Mouse (Mus musculus) forelimb bud, embryonic 11.5 days (tissue): ENCODE results near the gene Mex3a.

Experiments
- DNase-seq: peaks from one replicate; pipeline ENCODE4 v3.0.0-alpha.2; 2012; ENCODE audit warnings: low read depth, low spot score

Mex3a gene

DNA sequence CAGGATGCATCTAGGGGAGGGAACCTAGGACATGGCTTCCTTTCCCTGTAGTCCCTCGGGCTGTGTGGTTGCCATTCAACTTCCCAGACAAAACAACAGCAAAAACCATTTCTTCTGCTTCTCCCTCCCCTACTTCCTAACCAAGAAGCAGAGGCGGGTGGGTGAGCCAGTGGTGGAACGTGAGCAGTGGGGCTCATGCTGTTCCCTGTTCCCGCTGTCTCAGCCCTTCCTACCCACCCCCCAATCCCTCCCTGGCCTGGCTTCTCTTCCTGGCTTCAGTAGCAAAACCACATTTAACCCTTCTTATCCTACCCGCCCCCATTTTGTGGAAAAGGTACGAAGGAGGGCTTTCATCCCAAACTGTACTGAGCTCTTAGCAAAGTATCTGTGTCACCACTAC lies 27.1 kb upstream of the Mex3a start:
- no peak for DNase-seq

- no peak for DNase-seq
Observed at GRCm38 (mm10) chr3:88505765-88506164, 26.4 kb upstream of the Mex3a start.

- no peak for DNase-seq
Observed at GRCm38 (mm10) chr3:88509250-88509649, 22.9 kb upstream of the Mex3a start.

GRCm38 (mm10) chr3:88509692-88510420 lies 22.3 kb upstream of the Mex3a start, which contains the start of gene Lmna:
TSS of gene Lmna (minus strand) at chr3:88509956.
- DNase-seq = peak; percentile 97

GRCm38 (mm10) chr3:88510421-88511289 lies 21.5 kb upstream of the Mex3a start:
- DNase-seq = no peak

DNA sequence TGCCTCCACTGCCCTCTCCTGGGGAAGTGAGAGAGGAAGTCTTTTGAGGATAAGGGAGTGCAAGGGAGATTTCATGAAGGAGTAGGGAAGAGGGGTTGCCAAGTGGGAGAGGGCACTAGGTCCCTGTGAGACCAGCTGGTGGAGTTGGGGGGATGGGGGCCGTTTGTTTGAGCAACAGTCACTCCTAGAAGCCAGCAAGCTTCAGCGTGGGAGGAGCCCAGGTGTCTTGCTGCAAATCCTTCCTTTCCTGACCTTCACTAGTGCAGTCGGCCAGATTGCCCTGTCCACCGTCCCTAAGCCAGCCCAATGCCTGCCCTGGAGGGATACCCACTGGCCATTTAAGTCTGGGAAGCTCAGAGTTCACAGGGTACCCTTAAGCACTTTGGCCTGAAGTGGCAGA lies 20.6 kb upstream of the Mex3a start:
- no peak for DNase-seq

- peak; percentile 66 for DNase-seq
Observed at GRCm38 (mm10) chr3:88512141-88512895, 19.9 kb upstream of the Mex3a start.

GRCm38 (mm10) chr3:88512896-88513545 lies 19.2 kb upstream of the Mex3a start:
- no peak for DNase-seq

DNA sequence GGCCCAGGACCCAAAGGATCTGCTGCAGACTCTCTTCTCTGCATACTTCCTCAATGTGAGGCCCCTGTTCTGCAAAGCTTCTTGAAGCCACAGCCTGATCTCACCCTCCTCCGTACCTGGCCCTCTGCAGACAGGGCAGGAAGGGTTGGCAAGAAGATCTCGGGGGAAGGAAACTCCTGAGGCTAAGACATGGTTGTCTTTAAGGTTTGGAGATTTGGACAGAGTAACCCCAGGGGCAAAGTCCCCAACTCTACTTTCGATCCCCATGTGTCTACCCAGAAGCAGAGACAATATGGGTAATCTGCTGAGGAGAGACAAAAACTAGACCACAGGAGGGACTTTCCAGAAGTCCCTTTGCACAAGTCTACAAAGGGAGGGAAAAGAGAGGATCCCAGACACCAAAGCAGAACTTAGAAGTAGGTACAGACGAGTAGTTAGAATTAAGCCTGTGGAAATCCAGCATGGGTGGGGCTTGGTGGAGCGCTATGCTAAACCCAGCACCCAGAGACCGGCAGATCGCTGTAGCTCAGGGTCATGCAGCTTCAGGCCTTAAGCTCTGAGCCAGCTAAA lies 18.6 kb upstream of the Mex3a start:
- no peak for DNase-seq

- no peak for DNase-seq
Observed at GRCm38 (mm10) chr3:88514231-88515094, 17.7 kb upstream of the Mex3a start.

DNA sequence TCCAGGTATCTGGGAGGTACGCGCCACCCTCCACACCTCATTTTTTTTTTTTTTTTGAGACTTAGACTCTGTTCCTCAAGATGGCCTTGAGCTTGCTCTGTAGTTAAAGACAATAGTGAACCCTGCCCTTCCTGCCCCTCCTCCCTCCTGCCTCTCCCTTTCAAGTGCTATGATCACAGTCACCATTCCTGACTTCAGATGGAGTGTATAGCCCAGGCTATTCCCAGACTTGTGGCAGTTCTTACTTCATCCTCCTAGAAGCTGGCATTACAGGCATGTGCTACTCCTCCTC lies 17.2 kb upstream of the Mex3a start:
- DNase-seq = no peak

DNA sequence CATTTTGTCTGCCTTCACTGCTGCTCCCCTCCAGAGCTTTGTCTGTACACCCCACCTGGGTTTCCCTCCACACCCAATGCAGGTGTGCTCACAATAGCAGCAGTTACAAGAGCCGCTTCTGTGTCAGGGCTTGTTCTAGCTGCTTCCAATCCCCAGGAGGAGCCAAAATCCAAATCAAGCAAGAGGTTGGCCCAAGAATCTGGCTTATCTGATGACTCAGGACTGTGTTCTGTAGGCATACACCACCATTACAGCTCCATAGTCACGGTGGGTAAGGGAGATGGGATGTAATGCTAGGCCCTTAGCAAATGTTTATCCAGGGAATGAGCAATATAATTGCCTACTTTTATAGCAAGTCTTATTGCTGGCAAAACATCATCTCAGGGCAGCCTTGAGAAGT lies 15.8 kb upstream of the Mex3a start:
- no peak for DNase-seq

- DNase-seq = no peak
Observed at GRCm38 (mm10) chr3:88518411-88518810, 13.8 kb upstream of the Mex3a start.

- no peak for DNase-seq
Observed at GRCm38 (mm10) chr3:88520078-88520477, 12.1 kb upstream of the Mex3a start.

DNA sequence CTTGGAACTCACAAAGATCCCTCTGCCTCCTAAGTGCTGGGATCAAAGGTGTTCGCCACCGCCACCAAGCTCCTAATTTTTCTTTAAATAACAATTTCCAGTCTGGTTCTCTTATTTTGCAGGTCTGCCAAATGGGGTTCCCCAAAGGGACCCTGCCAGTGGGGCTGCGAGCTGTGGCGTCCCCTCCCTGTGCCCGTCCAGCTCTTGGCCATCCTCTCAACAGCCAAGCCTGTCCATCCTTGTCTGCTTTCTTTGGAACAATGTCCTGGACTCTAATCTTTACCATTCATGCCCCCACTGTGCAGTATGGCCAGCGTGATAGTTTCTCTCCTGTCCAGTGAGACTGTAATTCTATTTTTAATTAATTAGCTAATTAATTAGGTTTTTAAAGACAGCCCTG lies 11.0 kb upstream of the Mex3a start:
- no peak for DNase-seq

DNA sequence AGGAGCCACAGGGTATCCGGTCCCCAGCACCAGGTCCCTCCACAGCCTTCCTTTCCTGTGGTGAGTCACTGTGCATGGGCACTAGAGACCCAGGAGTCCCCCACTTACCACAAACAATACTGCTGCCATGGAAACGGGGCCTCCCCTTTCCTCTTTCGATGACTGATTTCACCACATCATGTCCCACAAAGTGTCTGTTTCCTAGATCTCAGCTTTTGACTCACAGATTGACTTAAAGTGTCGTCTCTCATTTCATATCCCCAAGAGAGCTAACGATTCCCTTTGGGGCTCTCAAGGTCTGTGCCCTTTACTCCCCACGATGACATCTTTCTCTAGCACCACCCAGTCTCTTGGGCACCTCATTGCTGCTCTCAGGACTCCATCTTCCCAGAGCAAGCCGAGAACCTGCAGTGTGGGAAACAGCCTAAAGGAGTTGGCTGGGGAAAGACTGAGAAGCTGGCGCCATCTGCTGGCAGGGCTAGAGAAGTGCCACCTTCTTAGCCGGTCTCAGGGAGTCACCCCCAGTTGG lies 10.3 kb upstream of the Mex3a start:
- peak; percentile 76 for DNase-seq

GRCm38 (mm10) chr3:88523027-88523426 lies 9.2 kb upstream of the Mex3a start:
- no peak for DNase-seq

DNA sequence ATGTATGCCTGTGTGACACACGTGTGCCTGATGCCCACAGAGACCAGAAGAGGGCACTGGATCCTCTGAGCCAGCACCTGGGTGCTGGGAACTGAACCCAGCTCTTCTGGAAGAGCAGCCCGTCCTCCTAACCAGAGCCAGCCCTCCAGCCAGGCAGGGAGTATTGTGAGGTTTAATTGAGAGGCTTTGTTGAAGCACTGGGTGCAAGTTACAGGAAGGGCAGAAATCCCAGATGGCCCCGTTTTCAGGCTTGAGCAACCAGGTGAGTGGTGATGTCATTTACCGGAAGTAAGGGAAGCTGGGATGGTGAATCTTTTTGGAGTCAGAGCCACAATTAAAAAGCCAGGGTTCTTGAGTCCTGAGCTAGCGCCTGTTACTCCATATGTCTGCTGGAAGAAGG lies 7.2 kb upstream of the Mex3a start:
- no peak for DNase-seq

DNA sequence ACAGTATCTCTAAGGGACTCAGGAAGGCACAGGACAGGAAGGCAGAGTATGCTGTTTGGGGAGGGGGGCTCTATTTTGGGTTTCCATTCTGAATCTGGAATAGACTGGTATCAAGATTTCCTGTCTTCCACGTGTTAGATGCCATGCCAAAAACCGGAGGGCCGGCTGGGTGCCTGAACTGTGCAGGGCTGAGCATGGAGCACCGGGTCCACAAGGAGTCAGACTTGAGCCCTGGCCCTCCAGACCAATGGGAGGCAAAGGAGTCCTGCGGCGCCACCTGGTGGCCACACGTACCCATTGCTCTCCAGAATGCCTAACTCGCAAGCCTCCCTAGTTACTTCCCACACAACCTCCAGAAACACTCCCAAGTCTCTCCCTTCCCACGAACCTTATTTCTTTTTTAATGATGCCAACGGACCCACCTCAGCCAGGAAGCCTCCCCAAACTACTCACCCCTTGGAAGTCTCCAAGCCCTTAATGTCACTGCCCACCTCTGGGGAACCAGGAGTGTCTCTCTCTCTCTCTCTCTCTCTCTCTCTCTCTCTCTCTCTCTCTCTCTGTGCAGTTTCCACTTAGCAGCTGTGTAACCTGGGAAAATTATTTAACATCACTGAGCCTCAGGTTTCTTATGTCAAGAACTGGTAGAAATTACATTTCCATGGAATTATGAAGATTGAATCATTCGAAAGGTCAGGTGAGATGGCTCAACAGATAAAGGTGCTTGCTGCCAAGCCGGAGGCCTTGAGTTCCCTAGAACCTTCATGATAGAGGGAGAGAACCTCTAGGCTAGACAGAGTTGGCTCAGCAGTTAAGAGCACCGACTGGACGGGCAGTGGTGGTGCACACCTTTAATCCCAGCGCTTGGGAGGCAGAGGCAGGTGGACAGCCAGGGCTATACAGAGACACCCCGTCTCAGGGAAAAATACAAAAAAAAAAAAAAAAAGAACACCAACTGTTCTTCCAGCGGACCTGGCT lies 5.8 kb upstream of the Mex3a start:
- peak; percentile 93 for DNase-seq
